Mouse (Mus musculus) left cerebral cortex, adult 6 months (tissue): Measurements from ENCODE around the gene Gm21560. TPM values are rescaled to one million over a fixed set of nuclear protein-coding genes. Genes with fewer than 3 reads are reported as not detected.

Experiments used
- long read RNA-seq, 2 experiments: library from polyadenylated mRNA; unstranded; transcript quantifications; one replicate each; pipeline ENCODE4 v2.0.0; 2019 to 2020
- polyA plus RNA-seq: library from polyadenylated mRNA; unstranded; fragments of <200 nt; fragmentation: Nextera tagmentation; gene quantifications from 2 replicates; pipeline ENCODE4 v1.2.3, GENCODE M21; 2021

Gm21560 gene
- not detected in 2 replicates for polyA plus RNA-seq
- long read RNA-seq, experiment 1 = 0 reads
- long read RNA-seq, experiment 2 = 0 reads

DNA sequence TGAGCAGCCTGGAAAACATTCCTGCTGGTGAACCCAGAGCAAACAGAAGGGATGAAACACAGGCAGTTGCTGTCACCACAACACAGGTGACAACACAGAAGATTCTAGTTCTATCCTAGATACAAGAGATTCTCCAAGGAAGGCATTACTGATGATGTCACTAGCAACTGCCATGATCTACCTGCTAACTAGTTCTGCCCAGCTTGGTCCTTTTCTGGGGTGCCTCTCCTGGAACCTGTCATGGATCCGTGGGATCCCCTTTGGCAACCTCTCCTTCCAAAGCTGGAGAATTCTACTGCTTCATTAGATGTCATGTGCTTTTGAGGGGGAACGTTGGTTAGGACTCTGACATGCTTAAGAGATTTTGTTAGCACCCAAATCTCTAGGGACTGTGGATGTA is at the start of gene Gm21560:
TSS of gene Gm21560 (minus strand) at position 101 of the 400 bp plus-strand sequence.

Other genes with a start within 250 kb of the Gm21560 start
- not detected in 2 replicates for gene Gm3453, start 240.2 kb downstream of the Gm21560 start, polyA plus RNA-seq
- gene Gm6337, start 161.0 kb downstream of the Gm21560 start, polyA plus RNA-seq = not detected in 2 replicates
- not detected in 2 replicates for gene Gm8206, start 125.3 kb downstream of the Gm21560 start, polyA plus RNA-seq
- 0.39 and 0.55 TPM in 2 replicates for gene Gm3468, start 110.6 kb downstream of the Gm21560 start, polyA plus RNA-seq
- not detected in 2 replicates for gene Gm3476, start 93.5 kb downstream of the Gm21560 start, polyA plus RNA-seq
- 0.48 and 0.84 TPM in 2 replicates for gene Gm3411, start 68.0 kb upstream of the Gm21560 start, polyA plus RNA-seq
- not detected in 2 replicates for gene Gm21103, start 85.6 kb upstream of the Gm21560 start, polyA plus RNA-seq
- not detected in 2 replicates for gene Gm3618, start 124.4 kb upstream of the Gm21560 start, polyA plus RNA-seq
- gene Gm16440, start 171.0 kb upstream of the Gm21560 start, polyA plus RNA-seq = not detected in 2 replicates
- gene Gm3591, start 193.2 kb upstream of the Gm21560 start, polyA plus RNA-seq = 0.14 and 0.27 TPM in 2 replicates
- not detected in 2 replicates for gene Gm3594, start 225.3 kb upstream of the Gm21560 start, polyA plus RNA-seq